Mouse (Mus musculus): ENCODE data around the gene Prl3d1. TPM values are rescaled to one million over a fixed set of nuclear protein-coding genes. Genes with fewer than 3 reads are reported as not detected.

The Prl3d1 gene
- not detected for total RNA-seq (2023)

DNA sequence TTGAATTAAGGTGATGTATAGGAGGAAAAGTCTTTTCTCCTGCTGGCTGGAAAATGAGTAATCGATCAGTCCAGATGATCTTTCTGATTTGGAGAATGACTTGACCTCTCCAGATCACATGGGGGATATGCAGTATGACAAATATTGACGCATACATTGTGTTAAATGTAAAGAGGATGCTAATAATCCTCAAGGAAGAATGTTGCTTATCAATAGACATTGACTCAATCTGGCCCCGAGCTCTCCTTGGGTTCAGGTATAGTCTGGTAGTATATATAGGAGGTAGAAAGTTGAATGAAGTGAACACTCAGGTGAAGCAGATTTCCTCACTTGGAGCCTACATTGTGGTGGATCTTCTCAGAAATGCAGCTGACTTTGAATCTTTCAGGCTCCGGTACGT, at the start of gene Prl3d1:
Gene Prl3d1, plus strand, starts transcription at position 301 of the 400 bp plus-strand sequence.

DNA sequence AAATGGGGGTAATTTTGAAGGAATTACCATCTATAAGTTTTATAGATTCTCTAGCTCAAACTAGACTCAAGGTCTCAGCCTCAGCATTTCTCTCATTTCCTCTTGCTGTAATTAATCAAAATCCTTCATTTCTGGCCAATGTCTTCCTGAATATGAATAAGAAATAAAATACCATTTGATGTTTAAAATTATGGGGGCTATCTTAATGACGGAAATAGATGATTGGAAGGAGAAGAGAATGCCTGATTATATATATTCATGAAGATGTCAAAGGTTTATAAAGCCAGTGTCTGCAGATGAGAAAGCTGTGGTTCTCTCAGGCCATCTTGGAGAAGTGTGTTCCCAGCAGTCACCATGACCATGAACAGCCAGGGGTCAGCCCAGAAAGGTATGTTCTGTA, 36.7 kb upstream of the Prl3d1 start, which contains the start of gene Prl:
Gene Prl, plus strand, starts transcription at position 301 of the 400 bp plus-strand sequence.

DNA sequence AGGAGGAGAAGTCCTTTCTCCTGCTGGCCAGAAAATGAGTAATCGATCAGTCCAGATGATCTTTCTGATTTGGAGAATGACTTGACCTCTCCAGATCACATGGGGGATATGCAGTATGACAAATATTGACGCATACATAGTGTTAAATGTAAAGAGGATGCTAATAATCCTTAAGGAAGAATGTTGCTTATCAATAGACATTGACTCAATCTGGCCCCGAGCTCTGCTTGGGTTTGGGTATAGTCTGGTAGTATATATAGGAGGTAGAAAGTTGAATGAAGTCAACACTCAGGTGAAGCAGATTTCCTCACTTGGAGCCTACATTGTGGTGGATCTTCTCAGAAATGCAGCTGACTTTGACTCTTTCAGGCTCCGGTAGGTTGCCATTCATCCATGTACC, 27.4 kb downstream of the Prl3d1 start, which contains the start of gene Prl3d2:
Gene Prl3d2, plus strand, starts transcription at position 301 of the 400 bp plus-strand sequence.

Other genes starting within 250 kb of the Prl3d1 start
- not detected for gene Prl, start 36.6 kb upstream of the Prl3d1 start, total RNA-seq (2023)
- not detected for gene Prl3d2, start 27.5 kb downstream of the Prl3d1 start, total RNA-seq (2023)
- gene Prl3d3, start 62.6 kb downstream of the Prl3d1 start, total RNA-seq (2023) = not detected
- not detected for gene Prl3c1, start 102.5 kb downstream of the Prl3d1 start, total RNA-seq (2023)
- gene Prl3b1, start 147.7 kb downstream of the Prl3d1 start, total RNA-seq (2023) = not detected
- gene Prl3a1, start 165.2 kb downstream of the Prl3d1 start, total RNA-seq (2023) = not detected
- not detected for gene Prl6a1, start 218.4 kb downstream of the Prl3d1 start, total RNA-seq (2023)

Data from neutrophil, adult 83 days (primary cell).